Mouse (Mus musculus): ENCODE data around the gene Itgb7. TPM values are rescaled to one million over a fixed set of nuclear protein-coding genes. Genes with fewer than 3 reads are reported as not detected.

The Itgb7 gene
- polyA plus RNA-seq, 1 experiment from 2014 or later, result 1.2 TPM

DNA sequence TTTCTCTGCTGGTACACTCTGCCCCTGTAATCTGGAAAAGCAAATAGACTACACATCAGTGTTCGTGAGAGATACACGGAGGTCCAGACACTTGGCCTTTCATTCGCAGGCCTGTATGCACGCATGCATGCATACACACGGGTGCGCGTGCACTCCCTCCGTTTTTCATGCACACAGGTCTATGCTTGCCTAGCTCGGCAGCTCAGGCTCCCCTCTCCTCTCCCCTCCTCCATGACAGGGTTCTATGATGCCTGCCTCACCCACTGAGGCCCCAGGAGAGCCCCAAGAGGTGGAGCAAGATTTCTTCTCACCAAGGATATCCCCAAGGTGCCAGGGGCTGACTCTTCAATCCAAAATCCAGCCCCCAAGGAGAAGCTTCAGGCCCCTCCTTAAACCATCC, 18.2 kb upstream of the Itgb7 start:
- 54% methylated on average over 9 of the region's 9 CpGs for WGBS
- Histone ChIP-seq H3K9me3 (replicated peaks; ENCODE audit: low read length) (no peaks in the 10 kb centered on the region), H3K4me3 (replicated peaks; ENCODE audit: low read depth, low read length) (no peak overlapping the region), H3K27ac (peak overlapping the region; percentile 96), H3K36me3 (ENCODE audit: insufficient read depth, low read length) (no peaks in the 10 kb centered on the region), H3K4me2 (ENCODE audit: low read length) (peak overlapping the region; percentile 88), H3K9ac (ENCODE audit: low read depth, low read length) (0 out of 2 replicates have a peak overlapping the region, but pooled peaks have one; percentile 41), H3K4me1 (replicated peaks; ENCODE audit: insufficient read depth, low read length) (peaks cover 24% of the 10 kb centered on the region; the same call in 1 of the 2 replicates), H3K27me3 (ENCODE audit: insufficient read depth, low read length) (no peaks in the 10 kb centered on the region)
- no peak for TF ChIP-seq CTCF (IDR thresholded peaks at IDR 0.05; ENCODE audit: low read depth)
- DNase-seq (ENCODE audit: low spot score) (no peak), ATAC-seq (replicated peaks; ENCODE audit: low FRiP score, low read depth) (no peak)

DNA sequence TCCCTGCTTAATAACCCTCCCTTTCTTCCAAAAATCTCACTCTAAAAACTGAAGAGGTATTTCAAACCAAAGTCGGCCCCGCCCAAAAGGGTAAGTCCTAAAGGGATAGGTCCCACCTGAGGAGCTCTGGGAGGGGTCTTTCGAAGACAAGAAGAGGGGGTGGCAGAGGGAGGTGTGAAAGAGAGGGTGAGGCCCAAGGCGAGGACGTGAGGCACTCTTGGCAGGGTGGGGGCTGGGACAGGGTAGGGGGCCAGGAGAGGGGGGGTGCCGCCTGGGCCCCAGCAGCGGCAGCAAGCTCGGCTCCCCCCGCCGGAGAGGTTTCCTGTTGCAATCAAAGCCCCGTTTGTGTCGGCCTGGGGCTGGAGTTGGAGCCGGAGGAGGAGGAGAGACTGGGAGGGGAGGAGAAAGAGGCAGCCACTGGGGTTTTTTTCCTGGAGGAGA, 17.5 kb upstream of the Itgb7 start:
- H3K9ac ChIP-seq (ENCODE audit: low read depth, low read length), result peak overlapping the region; percentile 41; the same call in 1 of the 2 replicates

DNA sequence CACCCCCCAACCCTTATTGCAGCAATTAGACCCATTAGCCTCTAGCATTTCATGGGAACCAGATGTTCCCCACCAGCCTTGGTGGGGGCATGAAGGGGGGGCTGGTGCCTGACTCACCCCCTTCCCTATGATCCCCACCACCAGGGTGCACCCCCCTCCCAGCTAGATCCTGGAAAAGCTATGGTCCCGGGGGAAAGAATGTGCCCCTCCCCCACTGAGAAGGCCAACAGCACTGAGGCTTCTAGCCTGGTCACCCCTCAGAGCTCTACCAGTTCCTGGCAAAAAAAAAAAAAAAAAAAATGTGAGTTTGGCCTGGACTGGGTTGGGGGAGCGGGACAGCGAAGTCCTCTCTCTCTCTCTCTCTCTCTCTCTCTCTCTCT, 17.1 kb upstream of the Itgb7 start:
- Histone ChIP-seq H3K27ac (peak overlapping the region; percentile 96), H3K4me1 (replicated peaks; ENCODE audit: insufficient read depth, low read length) (peaks cover 32% of the 10 kb centered on the region), H3K36me3 (ENCODE audit: insufficient read depth, low read length) (no peaks in the 10 kb centered on the region), H3K9ac (ENCODE audit: low read depth, low read length) (no peak overlapping the region), H3K4me3 (replicated peaks; ENCODE audit: low read depth, low read length) (no peak overlapping the region), H3K9me3 (replicated peaks; ENCODE audit: low read length) (no peaks in the 10 kb centered on the region), H3K27me3 (ENCODE audit: insufficient read depth, low read length) (no peaks in the 10 kb centered on the region), H3K4me2 (ENCODE audit: low read length) (peak overlapping the region; percentile 88)
- ATAC-seq (replicated peaks; ENCODE audit: low FRiP score, low read depth) (no peak), DNase-seq (ENCODE audit: low spot score) (peak; percentile 63)
- WGBS, result 16% methylated on average over 3 of the region's 3 CpGs
- 0 out of 2 replicates have a peak, but pooled peaks have one; percentile 6 for TF ChIP-seq CTCF (IDR thresholded peaks at IDR 0.05; ENCODE audit: low read depth)

More for the DNA sequence above, 17.5 kb upstream of the Itgb7 start:
- TF ChIP-seq CTCF (IDR thresholded peaks at IDR 0.05; ENCODE audit: low read depth), result no peak
- Histone ChIP-seq H3K4me2 (ENCODE audit: low read length) (peak overlapping the region; percentile 88), H3K27ac (peak overlapping the region; percentile 96), H3K9me3 (replicated peaks; ENCODE audit: low read length) (no peaks in the 10 kb centered on the region), H3K27me3 (ENCODE audit: insufficient read depth, low read length) (no peaks in the 10 kb centered on the region), H3K36me3 (ENCODE audit: insufficient read depth, low read length) (no peaks in the 10 kb centered on the region), H3K4me1 (replicated peaks; ENCODE audit: insufficient read depth, low read length) (peaks cover 27% of the 10 kb centered on the region; the same call in 1 of the 2 replicates), H3K4me3 (replicated peaks; ENCODE audit: low read depth, low read length) (no peak overlapping the region)
- ATAC-seq (replicated peaks; ENCODE audit: low FRiP score, low read depth), result no peak
- DNase-seq (ENCODE audit: low spot score), result peak; percentile 66
- 9% methylated on average over 13 of the region's 13 CpGs for WGBS

DNA sequence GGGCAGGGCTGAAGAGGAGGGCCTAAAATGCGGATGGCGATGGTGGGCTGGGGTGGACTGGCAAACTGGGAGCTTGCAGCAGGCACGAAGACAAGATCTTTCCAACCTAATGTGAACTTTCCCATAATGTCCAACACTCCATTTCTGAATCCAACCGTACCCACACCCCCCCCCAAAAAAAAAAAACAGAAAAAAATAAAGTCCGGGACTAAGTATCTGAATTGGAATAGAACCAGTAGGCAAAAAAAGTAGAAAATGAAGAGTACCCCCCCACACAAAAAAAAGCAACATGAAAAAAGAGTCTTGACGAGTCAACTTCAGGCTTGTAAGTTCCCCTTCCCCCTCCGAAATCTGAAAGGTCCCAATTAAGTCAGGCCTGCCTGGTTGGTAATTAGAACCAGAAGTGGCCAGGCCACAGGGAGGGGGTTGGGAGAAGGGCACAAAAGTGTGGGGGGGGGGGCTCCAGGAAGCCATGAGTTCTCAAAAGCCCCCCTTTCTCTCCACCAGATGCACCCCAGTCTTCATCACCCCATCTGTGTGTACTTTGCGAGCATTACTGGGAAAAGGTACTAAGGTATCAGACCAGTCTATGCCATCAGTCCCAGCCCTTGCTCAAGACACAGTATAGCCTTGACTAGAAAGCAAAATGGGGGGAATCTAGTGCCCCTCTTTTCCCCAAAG, 16.5 kb upstream of the Itgb7 start:
- TF ChIP-seq CTCF (IDR thresholded peaks at IDR 0.05; ENCODE audit: low read depth), result no peak
- Histone ChIP-seq H3K4me3 (replicated peaks; ENCODE audit: low read depth, low read length) (peak overlapping the region; percentile 71), H3K27ac (peak overlapping the region; percentile 96), H3K4me1 (replicated peaks; ENCODE audit: insufficient read depth, low read length) (peaks cover 37% of the 10 kb centered on the region), H3K9me3 (replicated peaks; ENCODE audit: low read length) (no peaks in the 10 kb centered on the region), H3K36me3 (ENCODE audit: insufficient read depth, low read length) (no peaks in the 10 kb centered on the region), H3K9ac (ENCODE audit: low read depth, low read length) (peak overlapping the region; percentile 72), H3K4me2 (ENCODE audit: low read length) (peak overlapping the region; percentile 88), H3K27me3 (ENCODE audit: insufficient read depth, low read length) (no peaks in the 10 kb centered on the region)
- 10% methylated on average over 8 of the region's 8 CpGs for WGBS
- ATAC-seq (replicated peaks; ENCODE audit: low FRiP score, low read depth) (no peak), DNase-seq (ENCODE audit: low spot score) (no peak)

DNA sequence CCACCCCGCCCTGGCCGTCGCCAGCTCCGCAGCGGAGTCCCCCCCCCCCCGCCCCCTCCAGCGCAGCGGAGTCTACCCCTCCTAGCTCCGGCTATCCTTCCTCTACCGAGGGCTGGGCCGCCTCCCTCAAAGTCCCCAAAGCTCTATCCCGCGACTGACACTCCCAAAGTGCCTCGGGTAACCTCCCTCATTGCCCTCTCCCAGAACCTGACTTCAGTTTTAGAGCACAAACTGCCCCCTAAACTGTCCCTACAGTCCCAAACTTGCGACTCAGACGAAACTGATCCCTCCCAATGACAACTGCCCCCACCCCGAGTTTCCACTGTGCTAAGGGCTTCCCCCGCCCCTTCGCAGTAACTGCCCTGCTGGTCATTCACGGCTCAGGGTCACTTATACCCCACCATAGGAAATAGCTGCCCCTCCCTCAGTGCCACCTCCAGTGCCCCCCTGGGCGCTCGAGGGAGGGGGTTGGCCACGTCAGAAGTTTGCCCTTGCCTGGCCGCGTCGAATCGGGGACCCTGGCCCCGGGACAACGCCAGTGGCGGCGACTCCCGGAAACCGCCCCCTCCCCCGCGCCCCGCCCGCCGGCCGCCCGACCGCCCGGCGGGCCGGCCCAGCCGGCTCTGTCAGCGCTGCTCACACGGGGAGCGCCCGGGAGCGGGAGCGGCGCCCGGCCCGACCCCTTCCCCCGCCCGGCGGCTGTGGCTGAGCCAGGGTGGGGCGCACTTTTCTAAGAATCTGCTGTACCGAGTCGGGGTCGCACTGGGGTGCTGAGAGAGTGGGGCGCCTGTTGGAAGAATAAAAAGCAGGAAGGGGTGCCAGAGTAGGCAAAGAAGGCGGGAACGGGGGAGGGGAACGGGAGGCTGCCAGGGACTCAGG, 15.7 kb upstream of the Itgb7 start:
- H3K4me1 ChIP-seq (replicated peaks; ENCODE audit: insufficient read depth, low read length), result peaks cover 45% of the 10 kb centered on the region

DNA sequence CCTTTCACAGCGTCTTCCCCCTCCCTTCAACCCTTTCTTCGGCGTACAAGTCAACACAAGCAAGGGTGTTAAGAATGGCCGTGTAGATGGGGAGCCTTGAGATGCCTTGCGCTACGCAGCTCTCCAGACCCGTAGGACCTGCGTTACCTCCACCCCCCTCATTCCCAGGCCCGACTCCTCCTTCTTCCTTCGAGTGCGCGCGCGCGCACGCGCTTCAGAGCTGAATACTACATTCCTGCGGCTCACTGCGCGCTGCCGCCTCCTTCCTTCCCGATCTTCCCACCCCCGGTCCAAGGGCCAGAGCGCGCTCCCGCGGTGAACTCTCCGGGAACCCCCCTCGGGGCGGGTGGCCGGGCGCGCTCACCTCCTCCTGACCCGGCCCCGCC, 15.1 kb upstream of the Itgb7 start:
- TF ChIP-seq CTCF (IDR thresholded peaks at IDR 0.05; ENCODE audit: low read depth), result no peak
- ATAC-seq (replicated peaks; ENCODE audit: low FRiP score, low read depth) (peak; percentile 80), DNase-seq (ENCODE audit: low spot score) (peak; percentile 98)
- peaks cover 45% of the 10 kb centered on the region for H3K4me1 ChIP-seq (replicated peaks; ENCODE audit: insufficient read depth, low read length)
- peak overlapping the region; percentile 96 for H3K27ac ChIP-seq
- WGBS, result under 1% methylated on average over 24 of the region's 35 CpGs
- peak overlapping the region; percentile 71 for H3K4me3 ChIP-seq (replicated peaks; ENCODE audit: low read depth, low read length)
- H3K36me3 ChIP-seq (ENCODE audit: insufficient read depth, low read length), result no peaks in the 10 kb centered on the region
- peak overlapping the region; percentile 72 for H3K9ac ChIP-seq (ENCODE audit: low read depth, low read length)
- H3K4me2 ChIP-seq (ENCODE audit: low read length), result peak overlapping the region; percentile 88
- no peaks in the 10 kb centered on the region for H3K9me3 ChIP-seq (replicated peaks; ENCODE audit: low read length)
- no peaks in the 10 kb centered on the region for H3K27me3 ChIP-seq (ENCODE audit: insufficient read depth, low read length)

More for the DNA sequence above, 15.7 kb upstream of the Itgb7 start:
- ATAC-seq (replicated peaks; ENCODE audit: low FRiP score, low read depth) (peak; percentile 55), DNase-seq (ENCODE audit: low spot score) (peak; percentile 85)
- 1% methylated on average over 59 of the region's 65 CpGs for WGBS
- Histone ChIP-seq H3K4me3 (replicated peaks; ENCODE audit: low read depth, low read length) (peak overlapping the region; percentile 71), H3K36me3 (ENCODE audit: insufficient read depth, low read length) (no peaks in the 10 kb centered on the region), H3K4me2 (ENCODE audit: low read length) (peak overlapping the region; percentile 88), H3K27ac (peak overlapping the region; percentile 96), H3K9ac (ENCODE audit: low read depth, low read length) (peak overlapping the region; percentile 72), H3K27me3 (ENCODE audit: insufficient read depth, low read length) (no peaks in the 10 kb centered on the region), H3K9me3 (replicated peaks; ENCODE audit: low read length) (no peaks in the 10 kb centered on the region)
- TF ChIP-seq CTCF (IDR thresholded peaks at IDR 0.05; ENCODE audit: low read depth), result no peak; the same call in 1 of the 2 replicates
